Mouse (Mus musculus) lung, postnatal 0 days (tissue): ENCODE measurements at regions not wholly inside any gene's neighbourhood (a gene's known extent, or its start where the extent isn't known, plus 50 kb on each side); places are given as distances from the start of the nearest gene placed in this dataset.

ENCODE experiments used
- ATAC-seq: fragments of 200-750 bp; cut with Nextera tagmentation; 2 replicates; pipeline ENCODE4 v1.8.0; 2017; ENCODE audit warnings: moderate library complexity
- DNase-seq: peaks from one replicate; pipeline ENCODE4 v3.0.0-alpha.2; 2016; ENCODE audit warnings: low spot score
- H3K27ac ChIP-seq: fragments of 300-500 bp; sonication (generic); 2 replicates; pipeline ENCODE4 v1.5.1; 2014; ENCODE audit warnings: antibody characterized with exemption, mild to moderate bottlenecking, low read length, mixed read lengths
- H3K27me3 ChIP-seq: fragments of 300-500 bp; sonication (generic); replicated peaks from 2 replicates; pipeline ENCODE4 v1.6.1; 2014; ENCODE audit warnings: low read length, mixed read lengths; ENCODE audit not compliant: insufficient read depth
- H3K36me3 ChIP-seq: fragments of 300-500 bp; sonication (generic); 2 replicates; pipeline ENCODE4 v1.6.1; 2014; ENCODE audit warnings: low read length, mixed read lengths; ENCODE audit not compliant: insufficient read depth
- H3K4me1 ChIP-seq: fragments of 300-500 bp; sonication (generic); 2 replicates; pipeline ENCODE4 v1.6.1; 2014; ENCODE audit warnings: antibody characterized with exemption, low read depth, low read length, mixed read lengths; ENCODE audit not compliant: insufficient read depth
- H3K4me2 ChIP-seq: fragments of 300-500 bp; sonication (generic); replicated peaks from 2 replicates; pipeline ENCODE4 v1.6.1; 2014; ENCODE audit warnings: low read depth, mild to moderate bottlenecking, low read length, moderate library complexity, mixed read lengths
- H3K4me3 ChIP-seq: fragments of 300-500 bp; sonication (generic); 2 replicates; pipeline ENCODE4 v1.5.1; 2014; ENCODE audit warnings: low read depth, low read length
- H3K9ac ChIP-seq: fragments of 300-500 bp; sonication (generic); replicated peaks from 2 replicates; pipeline ENCODE4 v1.6.1; 2014; ENCODE audit warnings: low read depth, mild to moderate bottlenecking
- H3K9me3 ChIP-seq: fragments of 300-500 bp; sonication (generic); 2 replicates; pipeline ENCODE4 v1.6.1; 2016; ENCODE audit warnings: low read length, mixed read lengths
- CTCF ChIP-seq: IDR thresholded peaks from 2 replicates; pipeline ENCODE4 v1.5.1; 2016; ENCODE audit warnings: antibody characterized with exemption, mild to moderate bottlenecking
- EP300 ChIP-seq: IDR thresholded peaks from 2 replicates; pipeline ENCODE4 v1.6.1; 2016; ENCODE audit warnings: antibody characterized with exemption, mild to moderate bottlenecking, control low read depth
- WGBS: fragments of 180-500 bp; shearing (Covaris S2); extraction: QIAGEN DNeasy Blood & Tissue Kit; methylation state at CpG from one replicate; pipeline ENCODE4 v1.1.7; 2014; 5-methylcytosine and 5-hydroxymethylcytosine counted together

GRCm38 (mm10) chrX:70261360-70261759, 103.5 kb downstream of the Ids start:
- no peak overlapping the region for H3K4me2 ChIP-seq
- no peaks in the 10 kb centered on the region for H3K36me3 ChIP-seq
- H3K4me1 ChIP-seq, result no peaks in the 10 kb centered on the region
- H3K27me3 ChIP-seq, result no peaks in the 10 kb centered on the region
- no peak overlapping the region for H3K27ac ChIP-seq
- no peaks in the 10 kb centered on the region for H3K9me3 ChIP-seq
- H3K9ac ChIP-seq, result no peak overlapping the region
- DNase-seq, result no peak
- WGBS, result 75% methylated on average over 1 of the region's 1 CpGs
- no peak overlapping the region for H3K4me3 ChIP-seq
- TF ChIP-seq EP300 (no peak), CTCF (no peak)
- ATAC-seq, result no peak

GRCm38 (mm10) chrX:70216011-70216410, 148.9 kb downstream of the Ids start:
- H3K4me2 ChIP-seq, result no peak overlapping the region
- ATAC-seq (no peak), DNase-seq (no peak)
- no peak overlapping the region for H3K4me3 ChIP-seq
- H3K27me3 ChIP-seq, result no peaks in the 10 kb centered on the region
- H3K27ac ChIP-seq, result no peak overlapping the region
- 82% methylated on average over 1 of the region's 1 CpGs for WGBS
- no peaks in the 10 kb centered on the region for H3K9me3 ChIP-seq
- no peak for TF ChIP-seq CTCF
- no peak for TF ChIP-seq EP300
- H3K9ac ChIP-seq, result no peak overlapping the region
- H3K36me3 ChIP-seq, result no peaks in the 10 kb centered on the region
- H3K4me1 ChIP-seq, result no peaks in the 10 kb centered on the region

- Histone ChIP-seq H3K27ac (no peak overlapping the region), H3K9me3 (no peaks in the 10 kb centered on the region), H3K4me3 (no peak overlapping the region), H3K36me3 (no peaks in the 10 kb centered on the region), H3K4me1 (no peaks in the 10 kb centered on the region), H3K9ac (no peak overlapping the region), H3K4me2 (no peak overlapping the region), H3K27me3 (no peaks in the 10 kb centered on the region)
- TF ChIP-seq CTCF (no peak), EP300 (peak; percentile 41; the same call in 1 of the 2 replicates)
- DNase-seq (peak; percentile 46), ATAC-seq (peak; percentile 89)
- WGBS, result 44% methylated on average over 1 of the region's 1 CpGs
Measured at GRCm38 (mm10) chrX:70184427-70185090, 180.3 kb downstream of the Ids start.

GRCm38 (mm10) chrX:70169737-70170136, 195.1 kb downstream of the Ids start:
- H3K4me1 ChIP-seq, result no peaks in the 10 kb centered on the region
- no peak overlapping the region for H3K27ac ChIP-seq
- no peak overlapping the region for H3K4me2 ChIP-seq
- WGBS, result 48% methylated on average over 2 of the region's 2 CpGs
- H3K9ac ChIP-seq, result no peak overlapping the region
- H3K27me3 ChIP-seq, result no peaks in the 10 kb centered on the region
- no peaks in the 10 kb centered on the region for H3K36me3 ChIP-seq
- no peak for DNase-seq
- TF ChIP-seq CTCF (no peak), EP300 (no peak)
- ATAC-seq, result no peak
- no peak overlapping the region for H3K4me3 ChIP-seq
- no peaks in the 10 kb centered on the region for H3K9me3 ChIP-seq

GRCm38 (mm10) chrX:70161011-70161410, 203.9 kb downstream of the Ids start:
- ATAC-seq (no peak), DNase-seq (peak; percentile 36)
- 11% methylated on average over 4 of the region's 4 CpGs for WGBS
- H3K9ac ChIP-seq, result no peak overlapping the region
- H3K27me3 ChIP-seq, result no peaks in the 10 kb centered on the region
- H3K9me3 ChIP-seq, result no peaks in the 10 kb centered on the region
- no peaks in the 10 kb centered on the region for H3K36me3 ChIP-seq
- H3K4me3 ChIP-seq, result no peak overlapping the region
- TF ChIP-seq EP300 (no peak), CTCF (peak; percentile 69)
- no peak overlapping the region for H3K4me2 ChIP-seq
- no peaks in the 10 kb centered on the region for H3K4me1 ChIP-seq
- no peak overlapping the region for H3K27ac ChIP-seq
